Mouse (Mus musculus): ENCODE results near the gene Otulinl. TPM values are rescaled to one million over a fixed set of nuclear protein-coding genes. Genes with fewer than 3 reads are reported as not detected.
"Not testable (repeated sequence)": the region's sequence is repeated elsewhere in the genome, so short reads cannot be mapped to it uniquely, and the experiment has no call there.

Otulinl gene
- total RNA-seq (2021), result 10 to 100 TPM; 27.8 to 29.1 TPM
- long read RNA-seq, transcript Otulinl-202 (8 exons, 2,950 nt), result major isoform, 44 of 54 reads
- long read RNA-seq, partial matches to known transcripts, result 1 of 54 reads
- long read RNA-seq, other reads (novel, unspliced or antisense), result 9 of 54 reads

GRCm38 (mm10) chr15:27681419-27682187 lies at the start of gene Otulinl:
Gene Otulinl, minus strand, starts transcription at chr15:27681579.
- DNase-seq (ENCODE audit: low spot score in 2 of 2), result peak; percentile 95 to 98

- DNase-seq (ENCODE audit: low spot score in 2 of 2), result no peak
Observed at GRCm38 (mm10) chr15:27726228-27726627, 44.8 kb upstream of the Otulinl start.

GRCm38 (mm10) chr15:27724796-27725680 lies 43.7 kb upstream of the Otulinl start:
- no peak for DNase-seq (ENCODE audit: low spot score in 2 of 2)

GRCm38 (mm10) chr15:27724298-27724697 lies 42.9 kb upstream of the Otulinl start:
- DNase-seq (ENCODE audit: low spot score in 2 of 2), result no peak

- DNase-seq (ENCODE audit: low spot score in 2 of 2), result no peak
Observed at GRCm38 (mm10) chr15:27723746-27724145, 42.4 kb upstream of the Otulinl start.

GRCm38 (mm10) chr15:27720297-27720696 lies 38.9 kb upstream of the Otulinl start:
- DNase-seq (ENCODE audit: low spot score in 2 of 2), result not testable (repeated sequence)

- DNase-seq (ENCODE audit: low spot score in 2 of 2), result no peak
Observed at GRCm38 (mm10) chr15:27718668-27719067, 37.3 kb upstream of the Otulinl start.

GRCm38 (mm10) chr15:27715331-27715730 lies 34.0 kb upstream of the Otulinl start:
- peak in 1 of 2 experiments; percentile 79 for DNase-seq (ENCODE audit: low spot score in 2 of 2)

GRCm38 (mm10) chr15:27710698-27711097 lies 29.3 kb upstream of the Otulinl start:
- no peak for DNase-seq (ENCODE audit: low spot score in 2 of 2)

- DNase-seq (ENCODE audit: low spot score in 2 of 2), result no peak
Observed at GRCm38 (mm10) chr15:27708968-27709612, 27.7 kb upstream of the Otulinl start.

GRCm38 (mm10) chr15:27708499-27708898 lies 27.1 kb upstream of the Otulinl start:
- no peak for DNase-seq (ENCODE audit: low spot score in 2 of 2)

- no peak for DNase-seq (ENCODE audit: low spot score in 2 of 2)
Observed at GRCm38 (mm10) chr15:27702972-27703313, 21.6 kb upstream of the Otulinl start.

GRCm38 (mm10) chr15:27702031-27702971 lies 20.9 kb upstream of the Otulinl start:
- no peak for DNase-seq (ENCODE audit: low spot score in 2 of 2)

- DNase-seq (ENCODE audit: low spot score in 2 of 2), result no peak
Observed at GRCm38 (mm10) chr15:27697632-27698031, 16.3 kb upstream of the Otulinl start.

GRCm38 (mm10) chr15:27693235-27693634 lies 11.9 kb upstream of the Otulinl start:
- DNase-seq (ENCODE audit: low spot score in 2 of 2), result no peak

GRCm38 (mm10) chr15:27692161-27692560 lies 10.8 kb upstream of the Otulinl start:
- DNase-seq (ENCODE audit: low spot score in 2 of 2), result no peak

GRCm38 (mm10) chr15:27691213-27691612 lies 9.8 kb upstream of the Otulinl start:
- DNase-seq (ENCODE audit: low spot score in 2 of 2), result no peak

GRCm38 (mm10) chr15:27688041-27688651 lies 6.8 kb upstream of the Otulinl start:
- DNase-seq (ENCODE audit: low spot score in 2 of 2), result no peak

- no peak for DNase-seq (ENCODE audit: low spot score in 2 of 2)
Observed at GRCm38 (mm10) chr15:27684813-27685212, 3.4 kb upstream of the Otulinl start.

GRCm38 (mm10) chr15:27683206-27683605 lies 1.8 kb upstream of the Otulinl start:
- no peak for DNase-seq (ENCODE audit: low spot score in 2 of 2)

Data from layer of hippocampus, adult 18-20 months (tissue).